9 mouse cellular contexts compared by ENCODE assay signal in genomic region chr19:43311125-43311524, GRCm38 (mm10).
DNase-seq lines count a peak whose midpoint lies in the region; ATAC-seq lines count a peak whose summit lies in the region.
"Had no signal": no experiment of that assay in that cellular context is flagged by ENCODE, and none has a peak within 500 bp of the region (broad histone marks: within the 10 kb centered on the region; RNA-seq: fewer than 3 reads in every experiment).

No protein-coding gene starts in this region.

- no peak overlapping the region for H3K27ac ChIP-seq in forebrain, embryonic 14.5 days (ENCODE audit: low read depth, low read length)
- no peak overlapping the region for H3K27ac ChIP-seq in forebrain, embryonic 16.5 days (ENCODE audit: low read length)

- H3K36me3 ChIP-seq in forebrain, embryonic 14.5 days (ENCODE audit: control insufficient read depth, insufficient read depth, low read length), result no peaks in the 10 kb centered on the region
- no peaks in the 10 kb centered on the region for H3K36me3 ChIP-seq in forebrain, embryonic 16.5 days (ENCODE audit: control insufficient read depth, insufficient read depth)

- no peaks in the 10 kb centered on the region for H3K4me1 ChIP-seq in forebrain, embryonic 14.5 days (ENCODE audit: control insufficient read depth, insufficient read depth, low read length)
- H3K4me1 ChIP-seq in forebrain, embryonic 16.5 days (replicated peaks; ENCODE audit: control insufficient read depth, insufficient read depth, low read length), result no peaks in the 10 kb centered on the region
- H3K4me1 ChIP-seq: megakaryocyte, embryonic 14.5 days had no signal

- H3K9ac ChIP-seq in forebrain, embryonic 14.5 days (ENCODE audit: low read length), result no peak overlapping the region
- no peak overlapping the region for H3K9ac ChIP-seq in forebrain, embryonic 16.5 days (replicated peaks; ENCODE audit: low read depth, low read length)

- H3K4me3 ChIP-seq in forebrain, embryonic 14.5 days (ENCODE audit: low read depth, low read length), result no peak overlapping the region
- no peak overlapping the region for H3K4me3 ChIP-seq in forebrain, embryonic 16.5 days (replicated peaks; ENCODE audit: low read length)
- H3K4me3 ChIP-seq: megakaryocyte, embryonic 14.5 days had no signal

- DNase-seq in forebrain, embryonic 14.5 days (ENCODE audit: low spot score), result peak; percentile 70
- DNase-seq in right cerebral cortex, adult 18-20 months, result peak; percentile 39
- no peak for DNase-seq in right cerebral cortex, postnatal 25 days
- DNase-seq in embryo, embryonic 9.5 days (ENCODE audit: extremely low spot score), result peak; percentile 25
- DNase-seq in layer of hippocampus, postnatal 10 days (ENCODE audit: low spot score in 2 of 2), result peak; percentile 40 to 59
- peak; percentile 31 for DNase-seq in retina, postnatal 7 days (ENCODE audit: low read depth, low spot score)

- ATAC-seq in forebrain, embryonic 14.5 days, result no peak
- ATAC-seq in forebrain, embryonic 16.5 days, result no peak
- ATAC-seq in monocyte, adult 5-6 weeks (replicated peaks; ENCODE audit: insufficient number of reproducible peaks, low FRiP score, low TSS enrichment, poor library complexity, severe bottlenecking), result no peak

- H3K4me2 ChIP-seq in forebrain, embryonic 14.5 days (ENCODE audit: low read length), result no peak overlapping the region
- no peak overlapping the region for H3K4me2 ChIP-seq in forebrain, embryonic 16.5 days (ENCODE audit: low read length)

- no peaks in the 10 kb centered on the region for H3K27me3 ChIP-seq in forebrain, embryonic 14.5 days (replicated peaks; ENCODE audit: control insufficient read depth, insufficient read depth, low read length)
- no peaks in the 10 kb centered on the region for H3K27me3 ChIP-seq in forebrain, embryonic 16.5 days (replicated peaks; ENCODE audit: control insufficient read depth, insufficient read depth, low read length)
- H3K27me3 ChIP-seq: megakaryocyte, embryonic 14.5 days had no signal

- 0 out of 2 replicates have a peak, but pooled peaks cover 2% of the 10 kb centered on the region for H3K9me3 ChIP-seq in forebrain, embryonic 14.5 days (replicated peaks; ENCODE audit: control insufficient read depth, low read length)
- 0 out of 2 replicates have a peak, but pooled peaks cover 2% of the 10 kb centered on the region for H3K9me3 ChIP-seq in forebrain, embryonic 16.5 days (ENCODE audit: control insufficient read depth, low read length)
